Mouse (Mus musculus): ENCODE results near the gene Sfn.
"Not testable (repeated sequence)": the region's sequence is repeated elsewhere in the genome, so short reads cannot be mapped to it uniquely, and the experiment has no call there.

The Sfn gene

DNA sequence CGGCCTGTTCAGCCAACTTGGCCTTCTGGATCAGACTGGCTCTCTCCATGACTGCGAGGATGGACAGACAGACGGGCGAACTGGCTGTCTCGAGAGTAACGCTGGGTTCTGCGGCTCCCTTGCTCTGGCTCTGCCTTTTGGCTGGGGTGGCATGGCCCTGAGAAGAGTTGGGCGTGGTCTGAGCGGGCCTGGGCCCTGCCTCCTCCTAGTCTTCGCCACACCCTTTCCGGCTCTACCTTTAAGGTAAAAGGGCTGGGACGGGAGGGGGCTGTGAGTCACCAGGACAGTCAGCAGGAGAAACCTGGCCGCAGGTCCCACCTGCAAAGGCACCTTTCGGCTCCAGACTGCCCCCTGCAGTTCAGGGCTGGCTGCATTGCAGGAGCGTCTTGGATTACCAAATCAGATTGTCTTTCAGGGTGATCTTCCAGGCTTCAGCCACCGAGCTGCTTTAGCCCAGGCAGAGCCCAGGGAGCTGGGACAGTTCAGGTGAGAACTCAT lies at the start of gene Sfn:
Gene Sfn, minus strand, starts transcription at position 448 of the 498 bp plus-strand sequence.
- DNase-seq (ENCODE audit: low read depth, low spot score): no peak

DNA sequence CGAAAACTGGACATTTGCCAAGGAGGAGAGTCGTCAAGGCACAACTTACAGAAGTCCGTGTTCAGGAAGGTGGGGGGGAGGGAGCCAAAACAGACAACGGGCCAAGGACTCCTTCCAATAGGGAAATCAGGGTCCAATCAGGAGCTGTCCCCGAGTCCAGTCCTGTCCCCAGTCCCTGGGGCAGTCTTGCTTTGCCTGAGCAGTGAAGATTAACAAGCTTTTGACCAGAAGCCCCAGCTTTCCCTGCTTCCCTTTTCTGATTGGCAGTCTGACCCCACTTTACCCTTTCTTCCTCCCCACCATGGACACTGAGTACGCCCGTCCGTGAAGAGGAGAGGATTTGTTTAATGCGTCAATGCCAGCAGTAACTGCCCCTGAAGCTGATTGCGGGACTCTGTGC lies 49.5 kb upstream of the Sfn start:
- DNase-seq (ENCODE audit: low read depth, low spot score): no peak

DNA sequence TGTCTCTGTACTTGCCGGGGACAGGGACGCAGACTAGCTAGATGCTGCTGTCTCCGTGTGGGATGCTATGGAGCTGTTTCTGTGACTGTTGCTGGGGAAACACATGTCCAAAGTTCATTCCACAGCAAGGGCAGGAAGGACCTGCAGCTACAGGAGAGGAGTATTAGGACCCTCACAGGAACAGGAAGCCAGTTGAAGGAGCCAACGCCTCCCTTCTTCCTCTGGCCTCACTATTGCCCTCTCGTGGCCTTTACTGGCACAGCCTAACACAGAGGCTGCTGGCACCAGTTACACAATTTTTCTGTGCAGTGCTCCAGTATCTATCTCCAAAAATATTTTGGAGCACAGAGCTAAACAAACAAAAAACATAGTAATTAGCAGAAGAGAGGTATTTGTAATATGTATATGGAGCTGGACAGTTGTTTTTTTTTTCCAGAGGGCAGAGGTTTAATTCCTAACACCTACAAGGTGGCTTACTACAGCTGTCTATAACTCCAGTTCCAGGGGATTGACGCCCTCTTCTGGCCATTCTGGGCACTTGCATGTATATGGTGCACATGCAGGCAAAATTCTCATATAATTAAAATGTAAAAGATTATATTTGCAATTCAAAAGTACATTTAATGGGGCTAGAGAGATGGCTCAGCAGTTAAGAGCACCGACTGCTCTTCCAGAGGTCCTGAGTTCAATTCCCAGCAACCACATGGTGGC lies 48.2 kb upstream of the Sfn start, which contains the start of gene Zdhhc18:
Gene Zdhhc18, minus strand, starts transcription at position 166 of the 711 bp plus-strand sequence.
- no peak for DNase-seq (ENCODE audit: low read depth, low spot score)

DNA sequence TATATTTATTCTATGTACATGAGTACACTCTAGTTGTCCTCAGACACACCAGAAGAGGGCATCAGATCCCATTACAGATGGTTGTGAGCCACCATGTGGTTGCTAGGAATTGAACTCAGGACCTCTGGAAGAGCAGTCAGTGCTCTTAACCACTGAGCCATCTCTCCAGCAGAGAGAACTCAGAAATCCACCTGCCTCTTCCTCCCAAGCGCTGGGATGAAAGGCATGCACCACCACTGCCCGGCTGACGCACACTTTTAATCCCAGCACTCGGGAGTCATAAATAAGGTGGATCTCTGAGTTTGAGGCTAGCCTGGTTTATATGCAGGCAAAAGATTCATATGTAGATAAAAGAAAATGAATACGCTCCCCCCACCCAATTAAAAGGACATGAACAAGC lies 47.5 kb upstream of the Sfn start:
- not testable (repeated sequence) for DNase-seq (ENCODE audit: low read depth, low spot score)

DNA sequence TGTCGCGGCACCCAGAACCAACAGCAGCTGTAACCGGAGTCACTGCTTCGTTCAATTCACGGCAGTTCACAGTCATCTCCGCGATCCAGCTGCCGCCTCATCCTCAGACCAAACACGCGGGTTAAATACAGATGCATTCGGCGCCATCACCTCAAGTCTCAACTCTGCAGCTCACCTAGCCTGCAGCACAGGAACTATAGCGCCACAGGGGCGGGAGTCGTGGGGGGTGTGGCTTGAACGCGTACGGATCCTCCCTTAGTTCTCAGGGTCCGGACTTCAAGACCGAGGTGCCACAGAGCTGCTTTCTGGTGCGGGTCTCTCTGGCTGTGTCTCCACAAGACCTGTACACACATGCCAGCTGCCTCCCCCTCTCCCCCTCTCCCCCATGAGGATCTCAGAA lies 43.7 kb upstream of the Sfn start:
- no peak for DNase-seq (ENCODE audit: low read depth, low spot score)

DNA sequence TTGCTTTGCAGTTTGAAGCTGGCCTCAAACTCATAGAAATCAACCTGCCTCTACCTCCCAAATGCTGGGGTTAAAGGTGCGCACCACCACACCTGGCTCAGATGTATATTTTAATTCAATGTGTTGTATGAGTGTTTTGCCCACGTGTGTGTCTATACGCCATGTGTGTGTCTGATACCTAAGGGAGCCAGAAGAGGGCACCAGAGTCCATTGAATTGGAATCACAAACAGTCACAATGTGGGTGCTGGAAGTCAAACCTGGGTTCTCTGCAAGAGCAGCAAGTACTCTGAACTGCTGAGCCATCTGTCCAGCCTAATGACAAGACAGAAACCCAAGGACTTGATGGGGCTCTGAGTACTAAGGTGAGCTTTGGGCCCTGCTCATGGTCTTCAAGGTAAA lies 43.2 kb upstream of the Sfn start:
- DNase-seq (ENCODE audit: low read depth, low spot score): no peak

DNA sequence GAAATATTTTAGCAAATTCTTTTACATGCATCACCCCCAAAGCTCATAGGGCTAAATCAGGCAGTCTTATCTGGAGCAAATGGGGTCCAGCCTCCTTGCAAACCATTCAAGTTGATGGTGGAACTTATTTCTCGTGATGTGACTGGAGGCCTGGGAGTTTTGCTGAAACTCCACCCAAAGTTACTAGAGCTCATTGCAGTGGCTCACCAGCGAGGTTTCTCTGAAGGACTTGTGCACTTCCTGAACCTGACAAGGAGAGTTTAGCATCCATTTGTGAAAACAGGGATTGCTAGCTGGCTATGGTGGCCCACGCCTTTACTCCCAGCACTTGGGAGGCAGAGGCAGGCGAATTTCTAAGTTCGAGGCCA lies 32.1 kb upstream of the Sfn start:
- no peak for DNase-seq (ENCODE audit: low read depth, low spot score)

DNA sequence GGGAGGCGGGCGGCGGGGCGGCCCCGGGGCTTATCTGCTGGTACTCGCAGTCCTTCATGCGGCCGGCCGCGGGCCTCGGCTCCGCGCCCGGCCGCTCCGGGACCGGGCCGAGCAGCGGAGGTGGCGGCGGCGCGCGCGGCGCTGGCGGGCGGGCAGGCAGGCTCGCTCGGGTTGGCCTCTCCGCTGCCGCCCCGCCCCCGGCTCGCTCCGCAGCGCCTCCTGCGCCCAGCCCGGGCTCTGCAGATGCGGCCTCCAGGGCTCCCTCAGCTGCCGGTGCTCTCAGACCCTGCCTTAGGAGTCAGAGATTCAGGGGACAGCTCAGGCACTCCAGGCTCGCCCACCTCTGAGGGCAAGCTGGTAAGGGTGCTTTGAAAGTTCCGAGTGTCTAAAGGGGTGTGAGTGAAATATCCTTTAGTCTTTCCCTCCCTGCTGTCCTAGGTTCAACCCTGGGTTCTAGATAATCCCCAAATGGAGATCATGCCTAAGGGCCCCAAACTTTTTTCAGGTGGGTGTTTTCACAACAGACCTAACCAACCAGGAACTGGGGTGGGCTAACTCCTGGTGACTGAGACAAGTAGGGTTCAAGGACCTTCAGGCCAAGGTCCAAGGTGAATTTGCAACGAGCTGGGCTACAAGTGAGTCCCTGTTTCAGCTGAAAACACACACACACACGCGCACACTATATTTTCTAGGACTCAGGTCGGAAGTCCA lies 31.5 kb upstream of the Sfn start:
- DNase-seq (ENCODE audit: low read depth, low spot score): no peak

DNA sequence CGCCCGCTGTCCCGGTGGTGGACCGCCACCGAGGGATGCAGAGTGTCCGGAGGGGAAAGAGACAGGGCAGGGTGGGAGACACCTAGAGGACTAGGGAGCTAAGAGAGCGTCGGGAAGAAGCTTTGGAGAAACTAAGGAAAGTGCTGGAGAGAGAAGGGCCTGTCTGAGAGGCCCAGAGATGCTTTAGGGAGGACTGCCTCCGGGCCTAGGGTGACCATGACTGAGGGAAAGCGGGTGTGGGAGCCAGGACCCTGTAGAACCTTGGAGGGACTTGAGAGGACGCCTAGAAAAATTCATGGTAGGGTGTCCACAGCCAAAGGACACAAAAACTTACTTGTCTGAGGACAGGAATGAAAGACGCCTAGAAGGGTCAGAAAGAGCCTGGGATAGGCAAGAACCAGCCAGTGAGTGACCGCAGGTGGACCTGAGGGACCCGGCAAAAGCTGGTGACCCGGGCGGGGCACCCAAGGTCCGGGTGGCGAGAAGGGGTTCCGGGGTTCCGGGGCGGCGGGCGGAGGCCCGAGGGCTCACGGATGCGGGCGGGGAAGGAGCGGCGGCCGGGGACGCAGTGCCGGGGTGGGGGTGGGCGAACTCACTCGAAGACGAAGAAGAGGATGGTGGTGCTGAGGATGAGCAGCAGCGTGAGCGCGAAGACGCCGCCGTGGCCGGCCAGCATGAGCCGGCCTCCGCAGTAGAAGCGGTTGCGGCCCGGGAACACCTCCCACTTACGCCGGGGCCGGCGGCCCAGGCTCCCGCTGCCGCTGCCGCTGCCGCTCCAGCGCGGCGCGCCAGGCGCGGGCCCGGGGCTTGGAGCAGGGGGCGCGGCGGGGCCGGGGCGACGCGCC lies 30.7 kb upstream of the Sfn start:
- no peak for DNase-seq (ENCODE audit: low read depth, low spot score)

DNA sequence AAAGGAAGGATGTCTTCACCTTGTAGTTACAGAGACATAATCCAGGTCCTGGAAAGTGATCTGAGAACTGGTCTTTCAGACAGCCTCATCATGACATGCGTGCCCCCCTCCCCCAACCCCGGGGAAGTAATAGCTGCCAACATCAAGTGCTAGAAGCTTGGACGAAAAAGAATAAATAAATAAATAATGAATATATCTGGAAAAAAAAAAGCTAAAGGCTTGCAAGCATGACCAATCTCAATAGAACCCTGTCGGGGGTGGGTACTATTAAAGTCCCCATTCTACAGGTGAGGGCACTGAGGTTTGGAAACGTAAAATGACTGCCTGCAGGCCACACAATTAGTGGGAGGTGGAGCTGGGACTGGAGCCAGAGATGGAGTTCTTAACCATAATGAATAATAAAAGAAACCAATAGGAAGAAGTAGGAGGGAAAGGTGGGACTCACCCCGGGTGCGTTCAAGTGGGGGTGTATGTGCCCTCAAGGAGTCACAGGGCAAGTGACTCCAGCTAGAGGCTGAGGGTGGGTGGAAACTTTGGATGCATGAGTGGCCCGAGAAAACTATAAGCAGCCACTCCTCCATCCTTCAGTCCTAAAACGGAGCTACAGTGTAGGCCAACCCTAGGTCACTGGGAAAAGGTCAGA lies 29.9 kb upstream of the Sfn start:
- DNase-seq (ENCODE audit: low read depth, low spot score): no peak

DNA sequence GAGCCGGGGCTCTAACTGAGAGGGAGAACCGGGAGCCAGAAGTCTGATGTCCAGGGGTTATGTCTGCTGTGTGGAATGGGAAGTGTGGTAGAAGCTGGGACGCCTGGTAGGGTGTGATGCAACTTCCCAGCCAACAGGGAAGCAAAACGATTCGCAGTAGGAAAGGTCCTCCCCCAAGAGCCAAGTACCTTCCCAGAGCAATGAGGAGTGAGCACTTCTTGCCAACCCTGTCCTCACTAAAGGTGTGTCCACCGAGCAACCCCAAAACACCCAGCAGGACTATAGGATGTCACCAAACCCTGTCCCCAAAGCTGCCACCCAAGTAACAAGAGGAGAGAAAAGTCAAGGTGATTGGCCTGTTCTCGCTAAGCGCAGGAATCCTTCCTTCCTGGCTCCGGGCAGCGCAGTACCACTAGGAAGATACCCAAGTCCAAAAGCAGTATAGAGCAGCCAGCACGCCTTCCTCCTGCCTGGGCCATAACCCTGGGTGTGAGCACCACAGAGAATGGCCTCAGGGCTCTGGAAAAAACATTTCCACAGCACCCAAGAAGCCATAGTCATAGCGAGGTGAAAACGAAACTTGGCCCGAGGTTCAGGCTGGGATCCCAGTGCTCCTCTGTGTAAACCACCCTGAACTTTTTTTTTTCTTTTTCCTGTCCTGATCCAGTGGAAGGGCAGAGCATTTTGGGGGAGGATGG lies 29.3 kb upstream of the Sfn start:
- DNase-seq (ENCODE audit: low read depth, low spot score): no peak

DNA sequence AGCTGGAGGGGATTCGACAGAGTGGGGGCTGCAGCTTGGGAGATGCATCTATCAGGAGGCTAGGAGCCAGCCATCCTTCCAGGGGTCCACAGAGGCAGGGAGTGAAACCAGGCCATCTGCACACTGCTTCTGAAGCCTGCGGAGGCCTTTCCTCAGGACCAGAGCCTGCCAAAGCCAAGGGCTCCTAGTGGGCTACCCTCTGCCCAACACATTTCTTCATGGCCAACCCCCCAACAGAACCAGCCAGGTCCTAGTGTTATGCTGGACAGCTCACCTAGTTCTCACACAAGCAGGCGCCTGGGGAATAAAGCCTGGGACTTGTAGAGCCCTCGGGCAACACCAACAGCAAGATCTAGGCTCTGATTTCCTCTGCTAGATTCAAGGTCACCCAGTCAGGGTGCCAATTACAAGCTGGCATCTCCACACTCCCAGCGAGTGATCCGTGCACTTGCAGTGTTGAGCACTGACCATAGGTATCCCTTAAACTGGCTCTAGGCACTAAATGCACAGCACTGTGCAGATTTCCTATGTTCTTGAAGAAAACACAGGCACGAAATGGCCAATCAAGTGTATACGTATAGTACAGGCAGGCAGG lies 28.5 kb upstream of the Sfn start:
- no peak for DNase-seq (ENCODE audit: low read depth, low spot score)

DNA sequence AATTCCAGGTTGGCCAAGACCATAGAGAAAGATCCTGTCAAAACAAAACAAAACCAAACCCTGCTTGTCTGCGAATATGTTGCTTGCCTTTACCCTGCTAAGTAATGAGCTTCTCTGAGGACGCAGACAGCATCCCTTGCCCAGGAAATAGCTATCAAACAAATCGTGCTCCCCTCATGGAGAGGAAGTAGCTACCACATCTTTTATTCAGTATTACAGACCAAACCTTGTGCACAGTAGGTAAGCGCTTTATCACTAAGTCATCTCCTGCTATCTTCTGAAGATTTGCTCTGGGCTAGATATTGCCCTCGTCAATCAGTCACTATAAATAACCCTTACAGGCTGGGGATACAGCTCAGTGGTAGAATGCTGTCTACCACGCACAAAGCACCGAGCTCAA lies 27.2 kb upstream of the Sfn start:
- DNase-seq (ENCODE audit: low read depth, low spot score): no peak

DNA sequence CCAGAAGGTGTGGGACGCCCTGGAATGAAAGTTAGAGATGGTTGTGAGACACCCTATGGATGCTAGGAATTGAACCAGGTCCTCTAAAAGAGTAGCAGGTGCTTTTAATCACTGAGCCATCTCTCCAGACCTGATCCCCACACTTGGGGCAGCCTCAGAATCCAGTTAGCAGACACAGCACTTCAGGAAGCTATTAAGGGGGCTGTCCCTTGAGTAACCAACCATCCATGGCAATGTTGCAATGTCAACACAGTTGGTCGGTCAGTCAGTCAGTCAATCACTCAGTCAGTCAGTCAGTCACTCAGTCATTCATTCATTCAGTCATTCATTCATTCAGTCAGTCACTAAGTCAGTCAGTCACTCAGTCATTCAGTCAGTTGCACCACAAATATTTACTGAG lies 26.5 kb upstream of the Sfn start:
- DNase-seq (ENCODE audit: low read depth, low spot score): no peak

DNA sequence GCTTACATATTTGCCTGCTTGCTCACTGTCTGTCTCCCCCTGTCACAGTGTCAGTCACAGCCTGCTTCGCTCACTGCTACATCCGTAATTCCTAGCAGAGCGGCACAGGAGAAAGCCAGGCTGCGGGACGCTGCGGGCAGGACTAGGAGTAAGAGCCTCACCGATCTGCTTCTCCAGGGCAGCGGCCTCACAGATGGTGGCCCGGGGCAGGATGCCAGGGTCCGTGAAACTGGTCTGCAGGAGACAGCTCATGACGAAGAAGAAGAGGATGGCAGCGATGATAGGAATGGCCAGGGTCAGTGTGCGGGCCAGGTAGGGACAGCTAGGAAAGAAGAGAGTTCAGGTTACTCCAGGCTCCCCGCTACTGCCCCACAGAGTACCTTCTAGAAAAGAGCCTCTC lies 25.1 kb upstream of the Sfn start:
- DNase-seq (ENCODE audit: low read depth, low spot score): no peak

DNA sequence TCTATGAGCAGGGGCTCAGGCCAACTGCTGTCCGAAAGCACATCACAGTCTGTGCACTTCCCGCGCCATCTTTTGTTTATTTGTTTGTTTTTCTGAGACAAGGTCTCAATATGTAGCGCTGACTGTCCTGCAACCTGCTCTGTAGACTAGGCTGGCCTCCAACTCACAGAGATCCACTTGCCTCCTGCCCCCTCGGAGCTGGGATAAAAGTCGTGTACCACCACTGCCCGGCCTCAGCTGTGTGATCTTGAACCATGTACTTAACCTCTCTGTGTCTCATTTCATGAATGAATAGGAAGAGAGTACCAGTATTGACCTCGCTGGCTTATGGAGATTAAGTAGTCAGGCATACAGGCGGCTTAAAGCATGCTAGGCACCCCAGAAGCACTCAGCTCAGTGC lies 24.7 kb upstream of the Sfn start:
- no peak for DNase-seq (ENCODE audit: low read depth, low spot score)

DNA sequence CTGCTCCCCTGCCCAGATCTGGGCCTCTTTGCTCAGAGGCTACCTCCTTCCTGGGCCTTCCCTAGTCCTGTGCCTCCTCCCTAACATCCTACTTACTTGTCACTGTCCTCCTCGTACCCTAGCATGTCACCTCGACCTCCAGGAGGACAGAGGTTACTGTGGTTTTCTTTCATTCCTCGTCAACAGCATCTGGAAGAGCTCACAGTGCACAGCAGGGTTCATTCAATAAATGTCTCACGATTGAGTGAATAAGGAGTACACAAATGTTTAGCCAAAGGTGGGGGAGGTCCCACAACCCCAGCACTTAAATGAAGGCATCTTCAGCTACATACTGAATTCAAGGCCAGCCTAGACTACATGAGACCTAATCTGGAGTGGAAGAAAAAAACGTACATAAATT lies 24.3 kb upstream of the Sfn start:
- DNase-seq (ENCODE audit: low read depth, low spot score): no peak

DNA sequence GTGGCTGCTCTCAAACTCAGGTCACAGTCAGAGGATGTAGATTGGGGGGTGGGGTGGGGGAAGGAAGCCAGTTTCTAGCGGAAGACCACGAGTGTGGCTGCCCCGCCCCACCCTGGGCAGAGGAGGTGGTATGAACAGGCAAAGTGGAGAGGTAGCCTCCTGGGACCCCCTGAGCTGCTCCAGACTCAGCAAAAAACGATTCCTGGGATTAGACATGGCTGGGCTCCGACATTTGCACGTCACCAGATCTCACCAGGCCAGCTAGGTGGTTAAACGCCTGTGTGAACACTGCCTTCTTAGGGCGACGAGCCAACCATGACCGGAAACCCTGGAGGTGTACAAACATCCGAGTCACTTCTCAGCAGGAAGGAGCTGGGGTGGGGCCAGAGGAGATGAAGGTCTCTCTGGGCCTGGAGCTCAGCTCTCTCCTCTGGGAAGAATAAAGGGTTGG lies 23.7 kb upstream of the Sfn start:
- no peak for DNase-seq (ENCODE audit: low read depth, low spot score)

DNA sequence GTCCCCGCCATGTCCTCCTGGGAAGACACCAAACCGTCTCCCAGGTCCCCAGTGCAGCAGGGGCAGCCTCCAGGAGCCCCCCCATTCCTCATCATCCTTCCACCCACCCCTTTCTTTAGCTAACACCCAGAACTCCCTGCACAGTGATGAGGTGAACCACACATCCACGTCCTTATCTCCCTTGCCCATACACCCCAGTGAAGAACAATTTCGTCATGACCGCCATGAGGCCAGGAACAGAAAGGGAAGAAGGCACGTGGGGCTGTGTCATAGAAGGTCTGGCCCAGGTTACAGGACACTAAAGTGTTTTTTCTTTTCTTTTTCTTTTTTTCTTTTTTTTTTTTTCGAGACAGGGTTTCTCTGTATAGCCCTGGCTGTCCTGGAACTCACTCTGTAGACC lies 22.9 kb upstream of the Sfn start:
- DNase-seq (ENCODE audit: low read depth, low spot score): no peak

DNA sequence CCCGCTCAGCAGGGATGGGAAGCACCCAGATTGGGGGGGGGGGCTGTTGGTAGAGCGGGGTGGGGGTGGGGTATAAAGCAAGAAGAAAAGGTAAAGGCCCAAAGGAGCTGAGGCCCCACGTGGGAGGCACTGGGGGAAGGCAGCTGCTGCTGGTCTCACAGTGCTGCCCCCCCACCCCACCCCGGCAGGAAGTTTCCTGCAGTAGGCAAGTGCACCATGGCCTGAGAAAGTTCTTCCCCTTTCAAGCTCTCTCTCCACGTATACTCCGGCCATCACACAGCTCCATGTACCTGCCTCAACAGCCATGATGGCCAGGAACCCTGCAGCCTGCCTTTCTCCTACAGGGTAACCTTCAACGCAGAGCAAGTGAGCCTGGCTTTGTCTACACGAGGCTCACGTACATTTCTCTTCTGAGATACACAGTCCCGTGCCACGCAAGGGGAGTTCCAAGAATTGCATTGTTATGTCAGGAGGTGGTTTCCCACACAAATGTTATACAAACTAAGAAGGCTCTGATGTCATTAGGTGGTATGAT lies 20.3 kb upstream of the Sfn start:
- no peak for DNase-seq (ENCODE audit: low read depth, low spot score)

DNA sequence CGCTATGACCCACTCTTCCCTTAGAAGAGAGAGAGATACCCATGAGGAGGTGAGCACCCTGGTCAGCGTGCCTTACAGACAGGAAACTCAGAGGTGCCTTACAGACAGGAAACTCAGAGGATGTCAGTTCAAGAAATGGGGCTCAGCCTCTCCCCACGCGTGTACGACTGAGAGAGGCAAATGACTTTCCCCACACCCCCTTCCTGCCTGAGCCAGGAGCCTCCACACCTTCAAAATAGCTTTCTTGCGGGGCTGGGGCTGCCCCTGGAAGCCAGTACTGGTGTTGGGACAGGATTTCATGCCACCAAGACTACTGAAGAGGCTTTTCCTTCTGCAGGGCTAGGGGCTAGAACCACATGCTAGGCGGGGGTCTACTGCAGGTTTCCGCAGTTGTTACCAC lies 18.7 kb upstream of the Sfn start:
- DNase-seq (ENCODE audit: low read depth, low spot score): no peak
